Mouse (Mus musculus): ENCODE data around the gene Luc7l.
A peak's percentile ranks its signal among the peaks of the same experiment; 100 is the strongest.

Luc7l gene

GRCm38 (mm10) chr17:26252539-26253251, at the start of gene Luc7l:
Gene Luc7l (plus strand): TSS chr17:26252896.
- peak; percentile 96 for DNase-seq (ENCODE audit: low read depth)

GRCm38 (mm10) chr17:26203321-26203811, 49.3 kb upstream of the Luc7l start:
- peak; percentile 15 for DNase-seq (ENCODE audit: low read depth)

- DNase-seq (ENCODE audit: low read depth) = no peak
Measured at GRCm38 (mm10) chr17:26204766-26205165, 47.9 kb upstream of the Luc7l start.

DNA sequence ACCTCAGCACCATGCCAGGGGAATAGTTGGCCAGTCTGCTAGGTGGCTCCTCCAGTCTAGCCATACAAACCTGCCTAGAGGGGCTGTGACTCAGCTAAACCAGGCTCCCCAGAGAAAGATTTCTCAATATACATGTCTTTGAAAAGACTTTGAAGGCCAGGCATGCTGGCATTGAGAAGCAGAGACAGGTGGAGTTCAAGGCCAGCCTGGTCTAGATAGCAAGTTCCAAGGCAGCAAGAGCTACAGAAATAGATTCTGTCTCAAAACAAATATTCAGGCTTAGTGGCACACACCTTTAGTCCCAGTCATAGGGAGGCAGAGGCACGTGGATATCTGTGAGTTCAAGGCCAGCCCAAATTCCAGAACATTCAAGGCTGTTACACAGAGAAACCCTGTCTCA, 46.3 kb upstream of the Luc7l start:
- no peak for DNase-seq (ENCODE audit: low read depth)

GRCm38 (mm10) chr17:26207686-26208085, 45.0 kb upstream of the Luc7l start, which contains the start of gene Arhgdig:
Gene Arhgdig (minus strand): TSS chr17:26207786.
- DNase-seq (ENCODE audit: low read depth) = no peak

DNA sequence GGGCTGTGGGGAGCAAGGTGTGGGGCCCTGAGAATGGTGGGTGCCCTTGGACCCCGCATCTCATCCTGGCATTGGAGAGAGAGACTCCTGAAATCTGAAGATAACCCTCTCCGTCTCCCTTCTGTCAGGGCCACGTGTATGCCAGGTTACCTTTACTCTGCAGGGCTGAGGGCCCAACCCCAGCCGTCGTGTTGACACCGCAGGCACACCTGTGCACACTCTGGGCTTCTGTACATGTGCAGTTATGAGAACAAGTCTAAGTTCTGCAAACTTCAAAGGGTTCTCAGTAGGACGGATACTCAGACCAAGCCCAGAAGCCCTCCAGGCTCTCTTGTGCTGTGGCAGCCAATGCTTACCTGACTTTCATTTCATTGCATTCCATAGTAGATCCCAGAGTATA, 40.5 kb upstream of the Luc7l start:
- no peak for DNase-seq (ENCODE audit: low read depth)

- DNase-seq (ENCODE audit: low read depth) = no peak
Measured at GRCm38 (mm10) chr17:26212681-26213080, 40.0 kb upstream of the Luc7l start.

DNA sequence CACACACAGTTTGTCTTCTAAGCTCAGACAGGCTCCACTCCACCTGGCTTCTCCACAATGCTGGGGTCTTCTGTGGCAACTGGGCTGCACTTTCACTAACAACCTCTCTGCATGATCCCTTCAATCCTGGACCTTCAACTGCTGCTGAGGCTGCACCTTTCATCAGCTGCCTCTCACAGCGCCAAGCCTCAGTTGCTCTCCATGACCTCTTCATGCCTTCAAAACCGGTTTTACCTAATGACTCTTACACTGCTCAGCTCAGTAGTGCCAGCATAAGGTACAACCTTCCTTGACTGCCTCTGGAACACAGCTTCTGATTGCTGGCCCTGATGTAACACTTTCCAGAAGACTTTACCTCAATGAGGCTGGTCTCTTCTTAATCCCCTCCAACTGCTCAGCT, 31.2 kb upstream of the Luc7l start:
- DNase-seq (ENCODE audit: low read depth) = no peak

GRCm38 (mm10) chr17:26225150-26225549, 27.5 kb upstream of the Luc7l start:
- no peak for DNase-seq (ENCODE audit: low read depth)

GRCm38 (mm10) chr17:26229776-26230175, 22.9 kb upstream of the Luc7l start:
- DNase-seq (ENCODE audit: low read depth) = no peak

DNA sequence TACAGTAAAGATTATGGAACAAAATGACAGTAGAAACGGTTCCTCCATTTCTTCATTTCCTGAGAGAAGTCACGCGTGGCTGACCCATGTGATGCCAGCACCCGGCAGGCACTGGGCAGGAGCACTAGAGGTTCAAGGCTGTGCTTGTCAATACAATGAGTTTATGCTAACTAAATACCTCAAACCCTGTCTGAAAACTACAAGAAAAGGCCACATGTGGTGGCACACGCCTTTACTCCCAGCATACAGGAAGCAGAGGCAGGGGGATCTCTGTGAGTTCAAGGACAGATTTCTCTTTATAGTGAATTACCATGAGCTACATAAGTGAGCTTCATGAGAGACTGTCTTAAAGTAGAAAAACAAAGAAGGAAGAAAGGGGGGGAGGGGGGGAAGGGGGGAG, 21.5 kb upstream of the Luc7l start:
- DNase-seq (ENCODE audit: low read depth) = no peak

DNA sequence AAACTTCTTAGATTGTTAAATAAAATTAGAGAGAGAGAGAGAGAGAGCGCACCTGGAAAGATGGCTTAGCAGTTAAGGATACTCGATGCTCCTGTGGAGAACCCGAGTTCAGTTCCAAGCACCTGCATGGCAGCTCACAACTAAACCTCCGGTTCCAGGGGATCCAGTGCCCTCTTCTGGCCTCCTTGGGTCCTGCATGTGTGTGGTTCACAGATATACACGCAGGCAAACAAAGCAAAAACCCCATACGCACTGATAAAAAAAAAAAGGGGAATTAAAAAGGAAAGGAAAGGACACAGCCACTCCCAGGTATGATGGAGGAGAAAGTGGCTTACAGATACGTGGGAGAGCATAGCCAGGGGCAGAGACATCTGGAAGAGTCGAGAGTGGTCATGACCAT, 19.8 kb upstream of the Luc7l start:
- no peak for DNase-seq (ENCODE audit: low read depth)

- DNase-seq (ENCODE audit: low read depth) = no peak
Measured at GRCm38 (mm10) chr17:26234386-26234785, 18.3 kb upstream of the Luc7l start.

DNA sequence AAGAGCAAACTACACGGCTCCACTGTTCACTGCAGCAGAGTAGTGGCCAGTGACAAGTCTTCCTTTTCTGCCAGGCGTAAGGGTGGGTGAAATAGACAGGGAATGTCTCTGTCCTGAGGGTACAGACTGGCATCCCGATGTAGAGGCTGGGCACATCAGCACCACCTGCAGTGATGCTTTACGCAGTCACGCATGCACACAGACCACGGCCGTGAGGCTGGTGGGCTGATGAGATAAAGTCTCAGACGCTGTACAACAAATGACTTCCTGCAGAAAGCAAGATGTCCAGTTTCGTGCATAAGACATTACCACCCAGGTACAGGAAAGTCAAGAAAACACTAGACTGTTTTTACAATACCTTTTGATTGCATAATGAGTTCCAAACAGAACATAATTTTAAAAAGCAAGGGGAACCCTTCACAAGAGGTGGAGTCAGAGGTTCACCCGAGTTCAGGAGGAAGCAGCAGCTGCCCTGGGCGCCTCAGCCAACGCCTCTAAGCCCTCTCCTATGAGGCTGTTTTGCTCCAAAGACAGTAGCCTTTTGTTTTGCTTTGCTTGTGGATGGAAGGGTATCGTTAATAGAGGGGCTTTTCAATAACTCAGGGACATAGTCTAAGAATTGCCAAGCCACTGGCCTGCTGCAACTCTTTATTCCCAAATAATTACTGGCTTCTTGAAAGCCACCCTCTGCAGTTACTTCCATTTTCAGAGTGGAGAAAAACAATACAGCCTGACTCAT, 17.4 kb upstream of the Luc7l start:
- no peak for DNase-seq (ENCODE audit: low read depth)

GRCm38 (mm10) chr17:26237667-26238066, 15.0 kb upstream of the Luc7l start:
- DNase-seq (ENCODE audit: low read depth) = no peak

DNA sequence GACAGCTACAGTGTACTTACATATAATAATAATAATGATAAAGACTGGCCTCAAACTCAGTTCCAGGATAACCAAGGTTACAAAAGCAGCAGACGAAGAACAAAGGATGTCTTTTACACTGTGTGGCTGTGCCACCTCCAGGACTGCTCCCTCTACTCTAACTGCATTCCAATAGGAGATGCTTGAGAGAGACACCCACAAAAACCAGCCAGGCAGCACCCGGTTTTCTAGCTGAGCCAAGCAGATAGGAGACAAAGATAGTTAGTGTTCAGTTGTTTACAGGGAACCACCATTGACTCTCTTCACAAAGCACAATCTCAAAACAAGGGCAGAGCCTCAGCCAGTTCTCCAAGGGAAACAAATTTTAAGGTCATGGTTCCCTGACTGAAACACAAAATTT, 13.1 kb upstream of the Luc7l start:
- DNase-seq (ENCODE audit: low read depth) = no peak

DNA sequence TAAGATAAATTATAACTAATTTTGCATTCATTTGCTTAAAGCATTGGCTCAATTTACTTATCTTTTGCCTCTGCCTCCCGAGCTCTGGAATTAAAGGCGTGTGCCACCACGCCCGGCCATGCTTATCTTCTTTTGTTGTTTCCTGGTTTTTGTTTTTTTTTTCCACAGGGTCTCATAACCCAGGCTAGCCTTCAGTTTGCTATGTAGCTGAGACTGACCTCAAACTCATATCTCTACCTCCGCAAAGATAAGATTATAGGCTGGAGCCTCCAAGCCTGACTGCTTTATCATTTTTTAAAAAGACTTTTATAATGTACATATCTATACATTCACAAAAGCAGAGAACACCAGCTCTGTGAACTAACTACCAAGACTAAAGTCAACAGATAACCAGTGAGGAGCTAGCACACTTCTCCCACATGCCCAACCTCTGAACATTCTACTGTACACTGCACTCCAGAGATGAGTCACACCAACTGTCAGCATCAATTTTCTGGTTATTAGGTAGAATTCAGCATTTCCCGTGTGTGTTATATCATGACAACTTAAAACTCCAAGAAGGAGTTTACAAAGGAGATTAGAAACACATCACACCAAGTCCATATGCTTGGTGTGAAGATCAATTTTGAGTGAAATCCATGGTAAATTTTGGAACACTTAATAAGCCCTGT, 12.4 kb upstream of the Luc7l start:
- peak; percentile 50 for DNase-seq (ENCODE audit: low read depth)

DNA sequence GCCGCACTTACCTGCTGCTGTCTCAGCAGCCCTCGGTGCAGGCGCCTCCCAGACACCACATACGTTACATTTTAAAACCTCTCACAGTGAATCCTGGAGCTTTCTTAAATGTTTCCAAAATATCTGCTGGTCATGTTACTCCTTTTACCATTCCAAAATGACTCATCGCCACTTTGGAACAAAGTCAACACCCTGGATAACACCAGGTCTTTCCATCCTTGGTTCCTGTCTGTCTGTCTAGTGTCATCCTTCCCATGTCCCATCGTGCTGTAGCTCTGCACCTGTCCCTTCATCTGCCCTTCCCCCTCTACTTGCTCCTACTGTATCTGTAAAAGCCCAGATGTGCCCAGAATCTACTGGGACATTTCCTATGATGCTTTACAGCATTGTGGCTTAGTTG, 11.7 kb upstream of the Luc7l start:
- no peak for DNase-seq (ENCODE audit: low read depth)

GRCm38 (mm10) chr17:26243471-26244100, 9.1 kb upstream of the Luc7l start:
- no peak for DNase-seq (ENCODE audit: low read depth)

- peak; percentile 86 for DNase-seq (ENCODE audit: low read depth)
Measured at GRCm38 (mm10) chr17:26244101-26244841, 8.4 kb upstream of the Luc7l start, which contains the start of gene Fam234a. Gene Fam234a (minus strand): TSS chr17:26244242.

- no peak for DNase-seq (ENCODE audit: low read depth)
Measured at GRCm38 (mm10) chr17:26251886-26252538, 684 bp upstream of the Luc7l start.

All from c-Kit-positive CD71-positive TER-119-negative erythroid progenitor cells, embryonic 14.5 days (primary cell).